Mouse (Mus musculus): ENCODE measurements around the gene Lman2. TPM values are rescaled to one million over a fixed set of nuclear protein-coding genes. Genes with fewer than 3 reads are reported as not detected.
A peak's percentile ranks its signal among the peaks of the same experiment; 100 is the strongest.

Gene Lman2
- 85.3 and 88.7 TPM in 2 replicates for polyA plus RNA-seq (2014; fragmentation: Nextera tagmentation; extraction: Ambion mirVana)

GRCm38 (mm10) chr13:55362453-55363060 is at the start of gene Lman2:
TSS of gene Lman2 (minus strand) at chr13:55362783.
- H3K27me3 ChIP-seq (ENCODE audit: control insufficient read depth, insufficient read depth, low read length): no peaks in the 10 kb centered on the region
- peak; percentile 96 for DNase-seq (ENCODE audit: low spot score)
- peak within 1 kb of the TSS; percentile 90 for H3K9ac ChIP-seq (ENCODE audit: low read length)
- peak within 1 kb of the TSS; percentile 99 for H3K4me3 ChIP-seq (ENCODE audit: low read depth, low read length)
- peak; percentile 97 for ATAC-seq (ENCODE audit: insufficient number of reproducible peaks, low FRiP score, low TSS enrichment, low read depth)
- peaks cover 12% of the 10 kb centered on the region for H3K36me3 ChIP-seq (ENCODE audit: control insufficient read depth, insufficient read depth, low read length)
- WGBS: under 1% methylated on average over 33 of the region's 35 CpGs
- peak within 1 kb of the TSS; percentile 81 for H3K4me2 ChIP-seq (ENCODE audit: low read depth, severe bottlenecking)
- peak within 1 kb of the TSS; percentile 82 for H3K27ac ChIP-seq (replicated peaks; ENCODE audit: low read depth, low read length)
- peaks cover 9% of the 10 kb centered on the region for H3K4me1 ChIP-seq (ENCODE audit: control insufficient read depth, insufficient read depth, low read length)
- H3K9me3 ChIP-seq (ENCODE audit: control insufficient read depth, low read length): no peaks in the 10 kb centered on the region

- H3K4me2 ChIP-seq (ENCODE audit: low read depth, severe bottlenecking): no peak overlapping the region
- peaks cover 8% of the 10 kb centered on the region for H3K27me3 ChIP-seq (ENCODE audit: control insufficient read depth, insufficient read depth, low read length)
- H3K4me3 ChIP-seq (ENCODE audit: low read depth, low read length): no peak overlapping the region
- H3K9ac ChIP-seq (ENCODE audit: low read length): no peak overlapping the region
- no peak for ATAC-seq (ENCODE audit: insufficient number of reproducible peaks, low FRiP score, low TSS enrichment, low read depth)
- 79% methylated on average over 7 of the region's 7 CpGs for WGBS
- no peak overlapping the region for H3K27ac ChIP-seq (replicated peaks; ENCODE audit: low read depth, low read length)
- no peak for DNase-seq (ENCODE audit: low spot score)
- H3K36me3 ChIP-seq (ENCODE audit: control insufficient read depth, insufficient read depth, low read length): no peaks in the 10 kb centered on the region
- no peaks in the 10 kb centered on the region; the same call in 1 of the 2 replicates for H3K9me3 ChIP-seq (ENCODE audit: control insufficient read depth, low read length)
- H3K4me1 ChIP-seq (ENCODE audit: control insufficient read depth, insufficient read depth, low read length): 0 out of 2 replicates have a peak, but pooled peaks cover 5% of the 10 kb centered on the region
Observed at GRCm38 (mm10) chr13:55411826-55412225, 49.2 kb upstream of the Lman2 start.

GRCm38 (mm10) chr13:55408546-55409120 is 46.0 kb upstream of the Lman2 start:
- H3K4me3 ChIP-seq (ENCODE audit: low read depth, low read length): no peak overlapping the region
- no peak for ATAC-seq (ENCODE audit: insufficient number of reproducible peaks, low FRiP score, low TSS enrichment, low read depth)
- H3K4me2 ChIP-seq (ENCODE audit: low read depth, severe bottlenecking): no peak overlapping the region
- no peak for DNase-seq (ENCODE audit: low spot score)
- no peaks in the 10 kb centered on the region for H3K4me1 ChIP-seq (ENCODE audit: control insufficient read depth, insufficient read depth, low read length)
- H3K9ac ChIP-seq (ENCODE audit: low read length): no peak overlapping the region
- H3K36me3 ChIP-seq (ENCODE audit: control insufficient read depth, insufficient read depth, low read length): no peaks in the 10 kb centered on the region
- no peak overlapping the region for H3K27ac ChIP-seq (replicated peaks; ENCODE audit: low read depth, low read length)
- no peaks in the 10 kb centered on the region for H3K27me3 ChIP-seq (ENCODE audit: control insufficient read depth, insufficient read depth, low read length)
- WGBS: 85% methylated on average over 19 of the region's 19 CpGs
- H3K9me3 ChIP-seq (ENCODE audit: control insufficient read depth, low read length): no peaks in the 10 kb centered on the region

- Histone ChIP-seq H3K27me3 (ENCODE audit: control insufficient read depth, insufficient read depth, low read length) (no peaks in the 10 kb centered on the region), H3K27ac (replicated peaks; ENCODE audit: low read depth, low read length) (no peak overlapping the region), H3K4me2 (ENCODE audit: low read depth, severe bottlenecking) (no peak overlapping the region), H3K4me3 (ENCODE audit: low read depth, low read length) (no peak overlapping the region), H3K4me1 (ENCODE audit: control insufficient read depth, insufficient read depth, low read length) (no peaks in the 10 kb centered on the region), H3K36me3 (ENCODE audit: control insufficient read depth, insufficient read depth, low read length) (no peaks in the 10 kb centered on the region), H3K9ac (ENCODE audit: low read length) (no peak overlapping the region), H3K9me3 (ENCODE audit: control insufficient read depth, low read length) (no peaks in the 10 kb centered on the region)
- ATAC-seq (ENCODE audit: insufficient number of reproducible peaks, low FRiP score, low TSS enrichment, low read depth) (no peak), DNase-seq (ENCODE audit: low spot score) (no peak)
- 82% methylated on average over 4 of the region's 4 CpGs for WGBS
Observed at GRCm38 (mm10) chr13:55407341-55407740, 44.8 kb upstream of the Lman2 start.

- peak overlapping the region; percentile 41 for H3K9ac ChIP-seq (ENCODE audit: low read length)
- H3K9me3 ChIP-seq (ENCODE audit: control insufficient read depth, low read length): no peaks in the 10 kb centered on the region
- no peaks in the 10 kb centered on the region for H3K27me3 ChIP-seq (ENCODE audit: control insufficient read depth, insufficient read depth, low read length)
- H3K4me2 ChIP-seq (ENCODE audit: low read depth, severe bottlenecking): no peak overlapping the region
- H3K36me3 ChIP-seq (ENCODE audit: control insufficient read depth, insufficient read depth, low read length): no peaks in the 10 kb centered on the region
- WGBS: 79% methylated on average over 13 of the region's 13 CpGs
- no peak overlapping the region for H3K27ac ChIP-seq (replicated peaks; ENCODE audit: low read depth, low read length)
- no peak overlapping the region for H3K4me3 ChIP-seq (ENCODE audit: low read depth, low read length)
- no peaks in the 10 kb centered on the region for H3K4me1 ChIP-seq (ENCODE audit: control insufficient read depth, insufficient read depth, low read length)
- ATAC-seq (ENCODE audit: insufficient number of reproducible peaks, low FRiP score, low TSS enrichment, low read depth) (0 out of 2 replicates have a peak, but pooled peaks have one; percentile 8), DNase-seq (ENCODE audit: low spot score) (no peak)
Observed at GRCm38 (mm10) chr13:55405783-55406390, 43.3 kb upstream of the Lman2 start.

GRCm38 (mm10) chr13:55404853-55405782 is 42.5 kb upstream of the Lman2 start:
- Histone ChIP-seq H3K36me3 (ENCODE audit: control insufficient read depth, insufficient read depth, low read length) (no peaks in the 10 kb centered on the region), H3K9ac (ENCODE audit: low read length) (peak overlapping the region; percentile 41; the same call in 1 of the 2 replicates), H3K4me1 (ENCODE audit: control insufficient read depth, insufficient read depth, low read length) (no peaks in the 10 kb centered on the region), H3K4me3 (ENCODE audit: low read depth, low read length) (no peak overlapping the region), H3K27me3 (ENCODE audit: control insufficient read depth, insufficient read depth, low read length) (no peaks in the 10 kb centered on the region), H3K9me3 (ENCODE audit: control insufficient read depth, low read length) (no peaks in the 10 kb centered on the region), H3K27ac (replicated peaks; ENCODE audit: low read depth, low read length) (no peak overlapping the region), H3K4me2 (ENCODE audit: low read depth, severe bottlenecking) (no peak overlapping the region)
- DNase-seq (ENCODE audit: low spot score) (peak; percentile 90), ATAC-seq (ENCODE audit: insufficient number of reproducible peaks, low FRiP score, low TSS enrichment, low read depth) (peak; percentile 77)
- 9% methylated on average over 11 of the region's 11 CpGs for WGBS

GRCm38 (mm10) chr13:55403935-55404852 is 41.6 kb upstream of the Lman2 start:
- Histone ChIP-seq H3K27me3 (ENCODE audit: control insufficient read depth, insufficient read depth, low read length) (no peaks in the 10 kb centered on the region), H3K27ac (replicated peaks; ENCODE audit: low read depth, low read length) (no peak overlapping the region), H3K4me1 (ENCODE audit: control insufficient read depth, insufficient read depth, low read length) (no peaks in the 10 kb centered on the region), H3K9ac (ENCODE audit: low read length) (no peak overlapping the region), H3K4me3 (ENCODE audit: low read depth, low read length) (no peak overlapping the region), H3K9me3 (ENCODE audit: control insufficient read depth, low read length) (no peaks in the 10 kb centered on the region), H3K4me2 (ENCODE audit: low read depth, severe bottlenecking) (no peak overlapping the region), H3K36me3 (ENCODE audit: control insufficient read depth, insufficient read depth, low read length) (no peaks in the 10 kb centered on the region)
- DNase-seq (ENCODE audit: low spot score) (no peak), ATAC-seq (ENCODE audit: insufficient number of reproducible peaks, low FRiP score, low TSS enrichment, low read depth) (no peak)
- 67% methylated on average over 15 of the region's 15 CpGs for WGBS
